11 mouse cellular contexts compared by ENCODE assay signal in genomic region chr8:70278175-70278574, GRCm38 (mm10). TPM values are rescaled to one million over a fixed set of nuclear protein-coding genes. Genes with fewer than 3 reads are reported as not detected.
A peak's percentile ranks its signal among the peaks of the same experiment; 100 is the strongest.
DNase-seq lines count a peak whose midpoint lies in the region; ATAC-seq lines count a peak whose summit lies in the region.
"Had no signal": no experiment of that assay in that cellular context is flagged by ENCODE, and none has a peak within 500 bp of the region (broad histone marks: within the 10 kb centered on the region; RNA-seq: fewer than 3 reads in every experiment).

No protein-coding gene starts in this region.

- no peak overlapping the region for H3K27ac ChIP-seq in forebrain, embryonic 14.5 days (ENCODE audit: low read depth, low read length)
- H3K27ac ChIP-seq: midbrain, embryonic 12.5 days had no signal

- H3K27me3 ChIP-seq in forebrain, embryonic 14.5 days (replicated peaks; ENCODE audit: control insufficient read depth, insufficient read depth, low read length): no peaks in the 10 kb centered on the region
- H3K27me3 ChIP-seq: midbrain, embryonic 12.5 days had no signal

- H3K4me1 ChIP-seq in forebrain, embryonic 14.5 days (ENCODE audit: control insufficient read depth, insufficient read depth, low read length): no peaks in the 10 kb centered on the region

- H3K4me2 ChIP-seq in forebrain, embryonic 14.5 days (ENCODE audit: low read length): no peak overlapping the region
- H3K4me2 ChIP-seq: midbrain, embryonic 12.5 days had no signal

- H3K4me3 ChIP-seq in forebrain, embryonic 14.5 days (ENCODE audit: low read depth, low read length): no peak overlapping the region
- H3K4me3 ChIP-seq: midbrain, embryonic 12.5 days had no signal

- H3K9me3 ChIP-seq in forebrain, embryonic 14.5 days (replicated peaks; ENCODE audit: control insufficient read depth, low read length): no peaks in the 10 kb centered on the region

- no peaks in the 10 kb centered on the region for H3K36me3 ChIP-seq in forebrain, embryonic 14.5 days (ENCODE audit: control insufficient read depth, insufficient read depth, low read length)
- H3K36me3 ChIP-seq: midbrain, embryonic 12.5 days had no signal

- peak; percentile 45 for ATAC-seq in frontal cortex, adult (ENCODE audit: low TSS enrichment)
- no peak for ATAC-seq in forebrain, embryonic 14.5 days

- WGBS in forebrain, embryonic 14.5 days: 73% methylated on average over 15 of the region's 15 CpGs

- no peak overlapping the region for H3K9ac ChIP-seq in forebrain, embryonic 14.5 days (ENCODE audit: low read length)
- H3K9ac ChIP-seq: midbrain, embryonic 12.5 days had no signal

- DNase-seq in frontal cortex, postnatal 25 days (ENCODE audit: low spot score in 2 of 2): no peak
- DNase-seq in layer of hippocampus, adult 18-20 months (ENCODE audit: low spot score in 2 of 2): peak; percentile 59 to 76
- DNase-seq in layer of hippocampus, postnatal 14 days (ENCODE audit: low spot score in 2 of 2): no peak
- peak; percentile 24 for DNase-seq in 416B (ENCODE audit: low read depth)
- DNase-seq in layer of hippocampus, postnatal 10 days (ENCODE audit: low spot score in 2 of 2): peak; percentile 48 to 52
- no peak for DNase-seq in urinary bladder, postnatal 4 days (ENCODE audit: low spot score in 2 of 2)
- no peak for DNase-seq in forebrain, embryonic 14.5 days (ENCODE audit: low spot score)
- DNase-seq: retina, postnatal 1 day; thymus, adult 2 months had no signal

RNA-seq across cellular contexts. Expression of gene Homer3, which starts 4.5 kb away (rescaled TPM):
- 10 to 100 TPM; 71.9 to 76.0 TPM for total RNA-seq in layer of hippocampus, adult 18-20 months (2021)
- total RNA-seq in layer of hippocampus, postnatal 14 days (2021): 10 to 100 TPM; 75.5 to 84.3 TPM
- 10 to 100 TPM; 45.7 to 47.0 TPM for total RNA-seq in layer of hippocampus, postnatal 10 days (2021)
- polyA plus RNA-seq in forebrain, embryonic 14.5 days (2014; fragmentation: Nextera tagmentation; extraction: Ambion mirVana): 31.5 and 42.8 TPM in 2 replicates

RNA-seq across cellular contexts. Expression of gene Ddx49, which starts 24.1 kb away (rescaled TPM):
- 10 to 100 TPM; 36.3 to 49.0 TPM for total RNA-seq in layer of hippocampus, adult 18-20 months (2021)
- 10 to 100 TPM; 41.4 to 53.6 TPM for total RNA-seq in layer of hippocampus, postnatal 14 days (2021)
- 10 to 100 TPM; 49.0 to 53.0 TPM for total RNA-seq in layer of hippocampus, postnatal 10 days (2021)
- 51.5 and 52.3 TPM in 2 replicates for polyA plus RNA-seq in forebrain, embryonic 14.5 days (2014; fragmentation: Nextera tagmentation; extraction: Ambion mirVana)

RNA-seq across cellular contexts. Expression of gene Cope, which starts 24.1 kb away (rescaled TPM):
- 100 to 1,000 TPM; 125 to 149 TPM for total RNA-seq in layer of hippocampus, adult 18-20 months (2021)
- 100 to 1,000 TPM; 134 to 148 TPM for total RNA-seq in layer of hippocampus, postnatal 14 days (2021)
- total RNA-seq in layer of hippocampus, postnatal 10 days (2021): 100 to 1,000 TPM; 122 to 145 TPM
- 305 and 332 TPM in 2 replicates for polyA plus RNA-seq in forebrain, embryonic 14.5 days (2014; fragmentation: Nextera tagmentation; extraction: Ambion mirVana)

RNA-seq across cellular contexts. Expression of gene Cers1, which starts 37.4 kb away (rescaled TPM):
- 100 to 1,000 TPM; 112 to 116 TPM for total RNA-seq in layer of hippocampus, adult 18-20 months (2021)
- total RNA-seq in layer of hippocampus, postnatal 14 days (2021): 100 to 1,000 TPM; 107 to 119 TPM
- total RNA-seq in layer of hippocampus, postnatal 10 days (2021): 10 to 100 TPM; 94.6 to 99.0 TPM
- polyA plus RNA-seq in forebrain, embryonic 14.5 days (2014; fragmentation: Nextera tagmentation; extraction: Ambion mirVana): 20.8 and 27.6 TPM in 2 replicates

RNA-seq across cellular contexts. Expression of gene Armc6, which starts 43.9 kb away (rescaled TPM):
- 10 to 100 TPM; 41.2 to 41.4 TPM for total RNA-seq in layer of hippocampus, adult 18-20 months (2021)
- 10 to 100 TPM; 60.1 to 67.4 TPM for total RNA-seq in layer of hippocampus, postnatal 14 days (2021)
- 10 to 100 TPM; 88.5 to 90.7 TPM for total RNA-seq in layer of hippocampus, postnatal 10 days (2021)
- 79.2 and 96.7 TPM in 2 replicates for polyA plus RNA-seq in forebrain, embryonic 14.5 days (2014; fragmentation: Nextera tagmentation; extraction: Ambion mirVana)

Comparison
In these comparisons a context has a peak if more than half of its experiments do, and no peak if none do; other contexts are left out.
1. DNase-seq: peak in layer of hippocampus, adult 18-20 months (2 of 2), 416B (single experiment) and layer of hippocampus, postnatal 10 days (2 of 2); none in frontal cortex, postnatal 25 days (0 of 2), layer of hippocampus, postnatal 14 days (0 of 2), urinary bladder, postnatal 4 days (0 of 2) and forebrain, embryonic 14.5 days (single experiment).